Mouse (Mus musculus): ENCODE data around the gene Cnn3. TPM values are rescaled to one million over a fixed set of nuclear protein-coding genes. Genes with fewer than 3 reads are reported as not detected.

Cnn3 gene
- polyA plus RNA-seq, 1 experiment from 2014 or later = 562 TPM

DNA sequence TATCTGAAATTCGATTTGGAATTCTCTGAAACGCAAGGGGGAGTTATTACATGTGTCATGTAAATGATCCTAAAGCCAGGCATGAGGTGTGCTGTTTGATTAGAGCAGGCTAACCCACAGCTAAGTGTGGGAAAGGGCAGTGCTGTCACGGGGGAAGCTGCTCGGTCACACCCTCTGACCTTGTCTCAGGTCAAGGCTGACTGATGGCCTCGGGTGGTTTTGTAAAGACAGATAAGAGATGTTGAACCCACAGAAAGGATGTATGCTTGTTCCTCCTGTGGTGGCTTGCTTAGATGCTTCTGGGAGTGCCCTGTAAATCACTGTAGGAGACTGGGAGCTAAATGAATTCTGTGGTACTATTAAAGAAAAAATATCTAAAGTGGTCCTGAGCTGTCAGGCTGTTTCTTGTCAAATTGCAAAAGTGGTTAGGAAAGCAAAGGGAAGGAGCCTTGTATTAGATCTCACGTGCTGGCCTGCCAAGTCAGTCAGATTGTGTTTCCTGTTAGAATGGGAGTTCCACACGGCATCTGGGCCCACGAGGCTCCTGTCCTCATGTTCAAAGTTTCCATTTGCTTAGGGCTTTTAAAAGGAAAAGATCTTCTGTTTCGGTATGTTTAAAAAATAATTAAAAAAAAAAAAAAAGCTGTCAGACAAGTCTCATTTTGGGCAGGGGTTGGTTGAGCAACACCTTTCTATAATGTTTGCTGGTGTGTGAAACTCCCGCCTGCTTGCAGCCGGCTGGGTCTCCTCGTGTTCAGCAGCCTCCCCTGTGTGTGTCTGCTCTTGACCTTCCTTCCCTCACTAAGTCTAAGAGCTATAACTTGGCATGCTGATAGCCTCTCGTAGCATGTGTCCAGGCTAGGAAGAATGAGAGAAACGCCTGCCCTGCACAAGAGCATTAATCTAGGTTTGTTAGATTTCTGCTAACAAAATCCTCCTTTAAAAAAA, 32.5 kb downstream of the Cnn3 start:
- WGBS = 51% methylated on average over 14 of the region's 14 CpGs
- Histone ChIP-seq H3K4me3 (ENCODE audit: low read length) (no peak overlapping the region), H3K27me3 (ENCODE audit: control insufficient read depth, insufficient read depth, low read depth, low read length) (no peaks in the 10 kb centered on the region), H3K4me1 (replicated peaks; ENCODE audit: control insufficient read depth, insufficient read depth, low read length) (no peaks in the 10 kb centered on the region), H3K9me3 (ENCODE audit: control insufficient read depth, low read length) (no peaks in the 10 kb centered on the region), H3K27ac (ENCODE audit: low read length) (peak overlapping the region; percentile 16; the same call in 1 of the 2 replicates), H3K36me3 (ENCODE audit: control insufficient read depth, insufficient read depth, low read length) (peaks cover 32% of the 10 kb centered on the region), H3K9ac (ENCODE audit: low read length) (no peak overlapping the region), H3K4me2 (ENCODE audit: low read depth, low read length) (no peak overlapping the region)
- no peak for ATAC-seq (ENCODE audit: low read depth)

DNA sequence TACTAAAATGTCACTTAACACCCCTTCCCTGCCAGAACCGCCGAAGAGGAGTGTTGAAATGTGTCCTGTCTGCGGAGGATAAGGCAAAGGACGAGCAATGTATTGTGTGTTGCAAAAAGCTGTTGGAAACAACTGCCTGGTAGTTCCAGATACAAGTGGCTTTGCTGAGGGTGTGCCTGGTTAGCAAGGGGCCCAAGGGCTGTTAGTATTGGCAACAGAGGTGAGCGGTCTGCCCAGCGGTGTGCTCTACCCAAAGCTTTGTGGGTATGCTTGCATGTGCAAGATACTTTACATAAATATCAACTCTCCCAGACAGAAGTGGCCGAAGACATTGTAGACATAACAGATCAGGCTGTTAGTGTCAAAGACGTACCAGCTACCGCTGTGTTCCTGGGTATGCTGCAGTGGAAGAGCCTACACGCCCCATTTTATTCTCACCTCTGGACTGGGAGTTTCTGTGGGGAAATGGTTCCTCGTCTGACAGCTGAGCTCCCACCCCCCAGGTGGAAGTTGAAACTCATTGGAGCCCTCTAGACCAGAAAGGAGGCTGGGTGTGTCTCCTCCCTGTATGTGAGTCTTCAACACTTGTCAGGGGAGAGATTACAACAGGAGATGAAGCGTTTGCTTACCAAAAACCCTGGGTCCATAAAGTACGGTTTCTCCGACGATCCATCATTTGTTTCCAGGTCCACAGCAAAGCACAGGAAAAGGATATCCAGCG, 34.3 kb downstream of the Cnn3 start:
- H3K9ac ChIP-seq (ENCODE audit: low read length) = no peak overlapping the region
- no peaks in the 10 kb centered on the region for H3K4me1 ChIP-seq (replicated peaks; ENCODE audit: control insufficient read depth, insufficient read depth, low read length)
- no peak overlapping the region for H3K4me2 ChIP-seq (ENCODE audit: low read depth, low read length)
- no peaks in the 10 kb centered on the region for H3K27me3 ChIP-seq (ENCODE audit: control insufficient read depth, insufficient read depth, low read depth, low read length)
- no peaks in the 10 kb centered on the region for H3K9me3 ChIP-seq (ENCODE audit: control insufficient read depth, low read length)
- ATAC-seq (ENCODE audit: low read depth) = no peak
- peaks cover 24% of the 10 kb centered on the region for H3K36me3 ChIP-seq (ENCODE audit: control insufficient read depth, insufficient read depth, low read length)
- no peak overlapping the region for H3K4me3 ChIP-seq (ENCODE audit: low read length)
- H3K27ac ChIP-seq (ENCODE audit: low read length) = peak overlapping the region; percentile 36; the same call in 1 of the 2 replicates
- WGBS = 54% methylated on average over 16 of the region's 16 CpGs

GRCm38 (mm10) chr3:121461477-121461876, 35.2 kb downstream of the Cnn3 start:
- Histone ChIP-seq H3K36me3 (ENCODE audit: control insufficient read depth, insufficient read depth, low read length) (peaks cover 16% of the 10 kb centered on the region), H3K4me3 (ENCODE audit: low read length) (no peak overlapping the region), H3K4me2 (ENCODE audit: low read depth, low read length) (no peak overlapping the region), H3K9ac (ENCODE audit: low read length) (no peak overlapping the region), H3K9me3 (ENCODE audit: control insufficient read depth, low read length) (no peaks in the 10 kb centered on the region), H3K27ac (ENCODE audit: low read length) (no peak overlapping the region), H3K4me1 (replicated peaks; ENCODE audit: control insufficient read depth, insufficient read depth, low read length) (no peaks in the 10 kb centered on the region), H3K27me3 (ENCODE audit: control insufficient read depth, insufficient read depth, low read depth, low read length) (no peaks in the 10 kb centered on the region)
- WGBS = 91% methylated on average over 13 of the region's 13 CpGs
- ATAC-seq (ENCODE audit: low read depth) = no peak

GRCm38 (mm10) chr3:121462782-121463181, 36.5 kb downstream of the Cnn3 start:
- Histone ChIP-seq H3K4me3 (ENCODE audit: low read length) (no peak overlapping the region), H3K4me1 (replicated peaks; ENCODE audit: control insufficient read depth, insufficient read depth, low read length) (no peaks in the 10 kb centered on the region; the same call in 1 of the 2 replicates), H3K9me3 (ENCODE audit: control insufficient read depth, low read length) (no peaks in the 10 kb centered on the region), H3K27me3 (ENCODE audit: control insufficient read depth, insufficient read depth, low read depth, low read length) (no peaks in the 10 kb centered on the region), H3K36me3 (ENCODE audit: control insufficient read depth, insufficient read depth, low read length) (peaks cover 9% of the 10 kb centered on the region), H3K4me2 (ENCODE audit: low read depth, low read length) (no peak overlapping the region), H3K9ac (ENCODE audit: low read length) (no peak overlapping the region), H3K27ac (ENCODE audit: low read length) (no peak overlapping the region)
- WGBS = 88% methylated on average over 3 of the region's 3 CpGs
- no peak for ATAC-seq (ENCODE audit: low read depth)

- no peaks in the 10 kb centered on the region for H3K27me3 ChIP-seq (ENCODE audit: control insufficient read depth, insufficient read depth, low read depth, low read length)
- 67% methylated on average over 7 of the region's 7 CpGs for WGBS
- peaks cover 4% of the 10 kb centered on the region for H3K36me3 ChIP-seq (ENCODE audit: control insufficient read depth, insufficient read depth, low read length)
- H3K9ac ChIP-seq (ENCODE audit: low read length) = no peak overlapping the region
- ATAC-seq (ENCODE audit: low read depth) = no peak
- H3K4me2 ChIP-seq (ENCODE audit: low read depth, low read length) = no peak overlapping the region
- no peak overlapping the region for H3K27ac ChIP-seq (ENCODE audit: low read length)
- no peak overlapping the region for H3K4me3 ChIP-seq (ENCODE audit: low read length)
- H3K4me1 ChIP-seq (replicated peaks; ENCODE audit: control insufficient read depth, insufficient read depth, low read length) = peaks cover 11% of the 10 kb centered on the region
- no peaks in the 10 kb centered on the region for H3K9me3 ChIP-seq (ENCODE audit: control insufficient read depth, low read length)
These were observed 38.5 kb downstream of the Cnn3 start for GRCm38 (mm10) chr3:121464733-121465305.

DNA sequence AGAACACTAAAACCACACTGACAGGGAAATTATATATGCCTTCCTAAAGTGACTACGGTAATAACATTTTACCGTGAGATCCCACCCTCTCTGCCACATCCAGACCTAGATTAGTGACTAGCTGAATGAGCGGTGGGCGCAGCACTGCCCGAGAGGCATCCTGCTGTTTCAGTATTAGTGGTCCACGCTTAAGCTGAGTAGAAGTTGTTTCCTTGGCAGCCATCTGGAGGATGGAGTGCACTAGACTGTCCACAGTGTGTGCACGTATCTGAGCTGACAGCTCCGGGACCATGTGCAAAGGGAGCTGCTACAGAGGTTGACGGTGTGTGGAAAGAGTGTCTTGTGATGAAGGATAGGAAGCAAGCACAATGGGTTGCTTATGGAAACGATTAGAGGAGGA, 39.5 kb downstream of the Cnn3 start:
- Histone ChIP-seq H3K9me3 (ENCODE audit: control insufficient read depth, low read length) (no peaks in the 10 kb centered on the region), H3K9ac (ENCODE audit: low read length) (no peak overlapping the region), H3K27ac (ENCODE audit: low read length) (no peak overlapping the region), H3K4me2 (ENCODE audit: low read depth, low read length) (no peak overlapping the region), H3K27me3 (ENCODE audit: control insufficient read depth, insufficient read depth, low read depth, low read length) (no peaks in the 10 kb centered on the region), H3K4me3 (ENCODE audit: low read length) (no peak overlapping the region), H3K36me3 (ENCODE audit: control insufficient read depth, insufficient read depth, low read length) (peaks cover 3% of the 10 kb centered on the region; the same call in 1 of the 2 replicates), H3K4me1 (replicated peaks; ENCODE audit: control insufficient read depth, insufficient read depth, low read length) (peaks cover 17% of the 10 kb centered on the region)
- ATAC-seq (ENCODE audit: low read depth) = no peak
- 79% methylated on average over 10 of the region's 10 CpGs for WGBS

DNA sequence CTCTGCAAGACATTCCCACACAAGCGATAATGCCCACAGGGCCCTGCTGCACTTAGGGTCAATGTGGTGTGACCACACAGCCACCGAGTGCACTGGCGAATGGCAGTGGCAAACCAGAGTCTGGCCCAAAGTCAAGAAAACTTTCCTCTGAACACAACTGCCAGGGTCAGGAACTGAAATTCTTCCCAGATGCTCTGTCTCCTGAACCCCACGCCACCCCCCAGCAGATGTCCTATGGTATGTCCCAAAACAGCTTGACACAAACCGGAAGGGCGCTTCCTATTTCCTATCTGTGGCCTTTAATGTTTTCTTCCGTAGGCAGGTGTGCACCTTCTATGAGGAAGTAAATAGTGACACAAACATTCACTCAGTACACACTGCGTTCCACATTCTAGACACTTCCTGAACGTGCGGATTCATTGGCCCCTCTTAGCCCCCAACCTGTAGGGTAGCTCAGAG, 40.8 kb downstream of the Cnn3 start:
- WGBS = 63% methylated on average over 10 of the region's 10 CpGs
- no peak overlapping the region for H3K4me3 ChIP-seq (ENCODE audit: low read length)
- H3K27me3 ChIP-seq (ENCODE audit: control insufficient read depth, insufficient read depth, low read depth, low read length) = no peaks in the 10 kb centered on the region
- no peaks in the 10 kb centered on the region for H3K9me3 ChIP-seq (ENCODE audit: control insufficient read depth, low read length)
- H3K36me3 ChIP-seq (ENCODE audit: control insufficient read depth, insufficient read depth, low read length) = no peaks in the 10 kb centered on the region
- no peak for ATAC-seq (ENCODE audit: low read depth)
- H3K9ac ChIP-seq (ENCODE audit: low read length) = no peak overlapping the region
- H3K27ac ChIP-seq (ENCODE audit: low read length) = no peak overlapping the region
- no peak overlapping the region for H3K4me2 ChIP-seq (ENCODE audit: low read depth, low read length)
- peaks cover 17% of the 10 kb centered on the region for H3K4me1 ChIP-seq (replicated peaks; ENCODE audit: control insufficient read depth, insufficient read depth, low read length)

DNA sequence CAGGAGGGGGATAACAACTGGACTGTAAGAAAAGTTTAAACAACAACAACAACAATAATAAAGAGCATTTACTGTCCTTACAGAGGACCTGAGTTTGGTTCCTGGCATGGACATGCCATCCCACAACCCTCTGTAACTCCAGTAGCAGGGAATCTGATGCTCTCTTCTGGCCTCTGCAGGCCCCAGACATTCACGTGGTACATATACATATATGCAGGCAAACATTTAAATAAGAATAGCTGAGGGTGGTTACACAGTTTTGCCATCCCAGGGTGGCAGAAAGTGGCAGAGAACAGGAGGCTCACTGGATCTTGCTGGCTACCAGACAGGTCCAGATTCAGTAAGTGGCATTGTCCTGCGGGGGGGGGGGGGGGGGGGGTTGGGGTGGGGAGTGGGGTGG, 41.8 kb downstream of the Cnn3 start:
- H3K4me1 ChIP-seq (replicated peaks; ENCODE audit: control insufficient read depth, insufficient read depth, low read length) = peaks cover 17% of the 10 kb centered on the region

More for the DNA sequence above, 41.8 kb downstream of the Cnn3 start:
- H3K4me3 ChIP-seq (ENCODE audit: low read length) = no peak overlapping the region
- no peaks in the 10 kb centered on the region for H3K9me3 ChIP-seq (ENCODE audit: control insufficient read depth, low read length)
- no peaks in the 10 kb centered on the region for H3K27me3 ChIP-seq (ENCODE audit: control insufficient read depth, insufficient read depth, low read depth, low read length)
- H3K4me2 ChIP-seq (ENCODE audit: low read depth, low read length) = no peak overlapping the region
- WGBS = 50% methylated on average over 1 of the region's 2 CpGs
- H3K36me3 ChIP-seq (ENCODE audit: control insufficient read depth, insufficient read depth, low read length) = no peaks in the 10 kb centered on the region
- H3K27ac ChIP-seq (ENCODE audit: low read length) = no peak overlapping the region
- ATAC-seq (ENCODE audit: low read depth) = no peak
- no peak overlapping the region for H3K9ac ChIP-seq (ENCODE audit: low read length)

All from lung, embryonic 16.5 days (tissue).